Mouse (Mus musculus): ENCODE data around the gene Irgq. TPM values are rescaled to one million over a fixed set of nuclear protein-coding genes. Genes with fewer than 3 reads are reported as not detected.

The Irgq gene
- polyA plus RNA-seq, 1 experiment from 2014 or later: 7.5 TPM

DNA sequence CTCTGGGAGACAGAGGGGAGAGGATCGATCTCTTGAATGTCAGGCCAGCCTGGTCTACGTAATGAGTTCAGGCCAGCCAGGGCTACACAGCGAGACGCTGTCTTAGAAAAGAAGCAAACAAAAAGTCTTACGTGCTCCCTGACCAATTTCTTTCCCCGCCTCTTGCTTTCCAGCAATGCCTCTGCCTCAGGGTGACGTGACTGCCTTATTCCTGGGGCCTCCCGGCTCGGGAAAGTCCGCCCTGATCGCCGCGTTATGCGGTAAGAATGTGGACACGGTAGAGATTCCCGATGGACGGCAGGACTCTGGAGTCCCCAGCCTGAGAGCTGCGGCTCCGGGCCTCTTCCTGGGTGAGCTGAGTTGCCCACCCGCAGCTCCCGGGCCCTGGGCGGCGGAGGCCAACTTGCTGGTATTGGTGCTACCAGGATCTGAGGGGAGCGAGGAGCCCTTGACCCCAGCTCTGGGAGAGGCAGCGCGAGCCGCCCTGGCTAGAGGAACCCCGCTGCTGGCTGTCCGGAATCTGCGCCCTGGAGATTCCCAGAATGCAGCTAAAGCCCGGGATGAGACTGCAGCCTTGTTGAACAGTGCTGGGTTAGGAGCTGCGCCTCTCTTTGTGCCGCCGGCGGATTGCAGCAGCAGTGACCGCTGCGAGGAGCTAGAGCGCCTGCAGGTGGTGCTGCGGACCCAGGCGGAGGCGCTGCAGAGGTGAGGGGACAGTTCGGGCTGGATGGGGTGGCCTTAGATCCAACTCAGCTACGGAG lies 902 bp downstream of the Irgq start:
- Histone ChIP-seq H3K36me3 (ENCODE audit: control insufficient read depth, insufficient read depth, low read length) (peaks cover 7% of the 10 kb centered on the region), H3K4me2 (ENCODE audit: low read depth, severe bottlenecking) (peak overlapping the region; percentile 88), H3K4me1 (ENCODE audit: control insufficient read depth, insufficient read depth, low read length) (peaks cover 16% of the 10 kb centered on the region), H3K9me3 (ENCODE audit: control insufficient read depth, low read length) (no peaks in the 10 kb centered on the region; the same call in 1 of the 2 replicates), H3K27ac (replicated peaks; ENCODE audit: low read depth, low read length) (no peak overlapping the region), H3K4me3 (ENCODE audit: low read depth, low read length) (peak overlapping the region; percentile 56), H3K27me3 (ENCODE audit: control insufficient read depth, insufficient read depth, low read length) (peaks cover 13% of the 10 kb centered on the region), H3K9ac (ENCODE audit: low read length) (peak overlapping the region; percentile 81)
- ATAC-seq (ENCODE audit: insufficient number of reproducible peaks, low FRiP score, low TSS enrichment, low read depth) (0 out of 2 replicates have a peak, but pooled peaks have one; percentile 0), DNase-seq (ENCODE audit: low spot score) (peak; percentile 82)
- WGBS: 1% methylated on average over 43 of the region's 43 CpGs

- Histone ChIP-seq H3K4me3 (ENCODE audit: low read depth, low read length) (no peak overlapping the region), H3K4me2 (ENCODE audit: low read depth, severe bottlenecking) (no peak overlapping the region; the same call in 1 of the 2 replicates)
Measured at GRCm38 (mm10) chr7:24533031-24533571, 2.6 kb downstream of the Irgq start.

DNA sequence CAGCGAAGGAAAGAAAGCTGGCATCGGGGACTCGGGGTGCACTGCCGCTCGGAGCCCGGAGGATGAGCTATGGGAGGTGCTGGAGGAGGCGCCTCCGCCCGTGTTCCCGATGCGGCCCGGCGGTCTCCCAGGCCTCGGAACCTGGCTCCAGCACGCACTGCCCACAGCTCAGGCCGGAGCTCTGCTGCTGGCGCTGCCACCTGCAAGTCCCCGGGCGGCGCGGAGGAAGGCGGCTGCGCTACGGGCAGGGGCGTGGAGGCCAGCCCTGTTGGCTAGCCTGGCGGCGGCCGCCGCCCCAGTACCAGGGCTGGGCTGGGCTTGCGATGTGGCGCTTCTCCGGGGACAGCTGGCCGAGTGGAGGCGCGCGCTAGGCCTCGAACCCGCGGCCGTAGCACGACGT lies 3.3 kb downstream of the Irgq start:
- WGBS: 16% methylated on average over 38 of the region's 42 CpGs
- ATAC-seq (ENCODE audit: insufficient number of reproducible peaks, low FRiP score, low TSS enrichment, low read depth): no peak
- Histone ChIP-seq H3K9ac (ENCODE audit: low read length) (peak overlapping the region; percentile 17; the same call in 1 of the 2 replicates), H3K27ac (replicated peaks; ENCODE audit: low read depth, low read length) (no peak overlapping the region), H3K4me2 (ENCODE audit: low read depth, severe bottlenecking) (peak overlapping the region; percentile 22; the same call in 1 of the 2 replicates), H3K4me1 (ENCODE audit: control insufficient read depth, insufficient read depth, low read length) (peaks cover 16% of the 10 kb centered on the region), H3K9me3 (ENCODE audit: control insufficient read depth, low read length) (no peaks in the 10 kb centered on the region; the same call in 1 of the 2 replicates), H3K27me3 (ENCODE audit: control insufficient read depth, insufficient read depth, low read length) (peaks cover 13% of the 10 kb centered on the region), H3K4me3 (ENCODE audit: low read depth, low read length) (peak overlapping the region; percentile 12), H3K36me3 (ENCODE audit: control insufficient read depth, insufficient read depth, low read length) (peaks cover 7% of the 10 kb centered on the region)
- peak; percentile 34 for DNase-seq (ENCODE audit: low spot score)

More at GRCm38 (mm10) chr7:24533031-24533571, 2.6 kb downstream of the Irgq start:
- Histone ChIP-seq H3K36me3 (ENCODE audit: control insufficient read depth, insufficient read depth, low read length) (peaks cover 7% of the 10 kb centered on the region), H3K9ac (ENCODE audit: low read length) (no peak overlapping the region), H3K4me1 (ENCODE audit: control insufficient read depth, insufficient read depth, low read length) (peaks cover 16% of the 10 kb centered on the region), H3K27me3 (ENCODE audit: control insufficient read depth, insufficient read depth, low read length) (peaks cover 13% of the 10 kb centered on the region), H3K9me3 (ENCODE audit: control insufficient read depth, low read length) (no peaks in the 10 kb centered on the region; the same call in 1 of the 2 replicates), H3K27ac (replicated peaks; ENCODE audit: low read depth, low read length) (no peak overlapping the region)
- WGBS: 57% methylated on average over 28 of the region's 28 CpGs
- peak; percentile 28 for DNase-seq (ENCODE audit: low spot score)
- ATAC-seq (ENCODE audit: insufficient number of reproducible peaks, low FRiP score, low TSS enrichment, low read depth): no peak

GRCm38 (mm10) chr7:24534301-24534700 lies 3.8 kb downstream of the Irgq start:
- 21% methylated on average over 19 of the region's 19 CpGs for whole genome bisulfite sequencing
- peak overlapping the region; percentile 22; the same call in 1 of the 2 replicates for H3K4me2 ChIP-seq (ENCODE audit: low read depth, severe bottlenecking)

GRCm38 (mm10) chr7:24537081-24537480 lies 6.6 kb downstream of the Irgq start:
- Histone ChIP-seq H3K36me3 (ENCODE audit: control insufficient read depth, insufficient read depth, low read length) (peaks cover 7% of the 10 kb centered on the region), H3K9me3 (ENCODE audit: control insufficient read depth, low read length) (no peaks in the 10 kb centered on the region), H3K4me2 (ENCODE audit: low read depth, severe bottlenecking) (no peak overlapping the region), H3K27me3 (ENCODE audit: control insufficient read depth, insufficient read depth, low read length) (peaks cover 13% of the 10 kb centered on the region), H3K27ac (replicated peaks; ENCODE audit: low read depth, low read length) (no peak overlapping the region), H3K9ac (ENCODE audit: low read length) (no peak overlapping the region), H3K4me3 (ENCODE audit: low read depth, low read length) (no peak overlapping the region), H3K4me1 (ENCODE audit: control insufficient read depth, insufficient read depth, low read length) (peaks cover 8% of the 10 kb centered on the region)
- no peak for ATAC-seq (ENCODE audit: insufficient number of reproducible peaks, low FRiP score, low TSS enrichment, low read depth)
- WGBS: 85% methylated on average over 4 of the region's 4 CpGs
- DNase-seq (ENCODE audit: low spot score): no peak

More at GRCm38 (mm10) chr7:24534301-24534700, 3.8 kb downstream of the Irgq start:
- Histone ChIP-seq H3K4me1 (ENCODE audit: control insufficient read depth, insufficient read depth, low read length) (peaks cover 15% of the 10 kb centered on the region), H3K27ac (replicated peaks; ENCODE audit: low read depth, low read length) (no peak overlapping the region), H3K27me3 (ENCODE audit: control insufficient read depth, insufficient read depth, low read length) (peaks cover 13% of the 10 kb centered on the region), H3K9me3 (ENCODE audit: control insufficient read depth, low read length) (no peaks in the 10 kb centered on the region; the same call in 1 of the 2 replicates), H3K36me3 (ENCODE audit: control insufficient read depth, insufficient read depth, low read length) (peaks cover 7% of the 10 kb centered on the region), H3K4me3 (ENCODE audit: low read depth, low read length) (peak overlapping the region; percentile 12), H3K9ac (ENCODE audit: low read length) (no peak overlapping the region)
- ATAC-seq (ENCODE audit: insufficient number of reproducible peaks, low FRiP score, low TSS enrichment, low read depth) (no peak), DNase-seq (ENCODE audit: low spot score) (no peak)

DNA sequence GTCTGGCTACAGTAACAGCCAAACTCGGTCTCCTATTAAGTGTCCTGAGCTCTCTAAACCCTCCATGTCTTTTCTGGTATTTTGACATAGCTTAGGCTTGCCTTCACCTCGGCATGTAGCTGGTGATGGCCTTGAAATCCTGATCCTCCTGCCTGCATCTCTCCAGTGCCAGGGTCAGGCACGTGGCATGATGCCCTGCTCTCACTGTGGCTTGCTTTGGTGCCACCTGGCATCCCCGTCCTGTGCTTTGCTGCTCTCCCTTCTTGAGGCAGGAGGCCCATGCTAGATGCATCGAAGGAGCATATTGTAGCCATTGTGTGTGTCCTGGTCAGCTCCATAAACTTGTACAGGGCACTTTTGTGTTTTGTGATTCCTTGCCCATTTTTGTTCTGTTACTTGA lies 7.1 kb downstream of the Irgq start:
- peaks cover 13% of the 10 kb centered on the region for H3K27me3 ChIP-seq (ENCODE audit: control insufficient read depth, insufficient read depth, low read length)
- no peak for ATAC-seq (ENCODE audit: insufficient number of reproducible peaks, low FRiP score, low TSS enrichment, low read depth)
- H3K4me2 ChIP-seq (ENCODE audit: low read depth, severe bottlenecking): no peak overlapping the region
- H3K4me3 ChIP-seq (ENCODE audit: low read depth, low read length): no peak overlapping the region
- H3K4me1 ChIP-seq (ENCODE audit: control insufficient read depth, insufficient read depth, low read length): peaks cover 4% of the 10 kb centered on the region; the same call in 1 of the 2 replicates
- no peak overlapping the region for H3K9ac ChIP-seq (ENCODE audit: low read length)
- DNase-seq (ENCODE audit: low spot score): no peak
- 78% methylated on average over 5 of the region's 5 CpGs for WGBS
- H3K27ac ChIP-seq (replicated peaks; ENCODE audit: low read depth, low read length): no peak overlapping the region
- H3K9me3 ChIP-seq (ENCODE audit: control insufficient read depth, low read length): no peaks in the 10 kb centered on the region
- H3K36me3 ChIP-seq (ENCODE audit: control insufficient read depth, insufficient read depth, low read length): peaks cover 7% of the 10 kb centered on the region

GRCm38 (mm10) chr7:24538154-24538553 lies 7.7 kb downstream of the Irgq start:
- DNase-seq (ENCODE audit: low spot score) (no peak), ATAC-seq (ENCODE audit: insufficient number of reproducible peaks, low FRiP score, low TSS enrichment, low read depth) (no peak)
- H3K9me3 ChIP-seq (ENCODE audit: control insufficient read depth, low read length): no peaks in the 10 kb centered on the region
- H3K36me3 ChIP-seq (ENCODE audit: control insufficient read depth, insufficient read depth, low read length): peaks cover 6% of the 10 kb centered on the region
- H3K27me3 ChIP-seq (ENCODE audit: control insufficient read depth, insufficient read depth, low read length): peaks cover 11% of the 10 kb centered on the region
- H3K4me2 ChIP-seq (ENCODE audit: low read depth, severe bottlenecking): no peak overlapping the region
- 48% methylated on average over 5 of the region's 5 CpGs for WGBS
- no peak overlapping the region for H3K9ac ChIP-seq (ENCODE audit: low read length)
- no peak overlapping the region for H3K4me3 ChIP-seq (ENCODE audit: low read depth, low read length)
- peaks cover 4% of the 10 kb centered on the region; the same call in 1 of the 2 replicates for H3K4me1 ChIP-seq (ENCODE audit: control insufficient read depth, insufficient read depth, low read length)
- H3K27ac ChIP-seq (replicated peaks; ENCODE audit: low read depth, low read length): no peak overlapping the region

GRCm38 (mm10) chr7:24538701-24539100 lies 8.2 kb downstream of the Irgq start:
- Histone ChIP-seq H3K9me3 (ENCODE audit: control insufficient read depth, low read length) (no peaks in the 10 kb centered on the region), H3K4me2 (ENCODE audit: low read depth, severe bottlenecking) (no peak overlapping the region), H3K27ac (replicated peaks; ENCODE audit: low read depth, low read length) (no peak overlapping the region), H3K9ac (ENCODE audit: low read length) (no peak overlapping the region), H3K4me1 (ENCODE audit: control insufficient read depth, insufficient read depth, low read length) (peaks cover 4% of the 10 kb centered on the region; the same call in 1 of the 2 replicates), H3K4me3 (ENCODE audit: low read depth, low read length) (no peak overlapping the region), H3K27me3 (ENCODE audit: control insufficient read depth, insufficient read depth, low read length) (peaks cover 6% of the 10 kb centered on the region), H3K36me3 (ENCODE audit: control insufficient read depth, insufficient read depth, low read length) (peaks cover 2% of the 10 kb centered on the region; the same call in 1 of the 2 replicates)
- ATAC-seq (ENCODE audit: insufficient number of reproducible peaks, low FRiP score, low TSS enrichment, low read depth): no peak
- no peak for DNase-seq (ENCODE audit: low spot score)
- WGBS: 84% methylated on average over 5 of the region's 5 CpGs

Data from limb, embryonic 11.5 days (tissue).